Mouse (Mus musculus) left cerebral cortex, postnatal 10 days (tissue): Measurements from ENCODE around the gene Arid1b. TPM values are rescaled to one million over a fixed set of nuclear protein-coding genes. Genes with fewer than 3 reads are reported as not detected.

Experiments used
- DNase-seq, 2 experiments: peaks; one replicate each; pipeline ENCODE4 v3.0.0; 2021 to 2022; ENCODE audit warnings: low spot score in 2 of 2, mixed read lengths in 1 of 2; ENCODE audit errors: extremely low spot score in 1 of 2
- intact Hi-C: fragments of 180-260 bp; cut with DNase I; formaldehyde crosslinking; loops from one replicate; pipeline ENCODE4 v1.15.1; 2025
- total RNA-seq, 2 experiments: library from RNA; stranded (reverse); gene quantifications; 2 replicates each; pipeline ENCODE4 v1.2.3; 2021

Arid1b gene
- total RNA-seq, 2 experiments from 2014 or later: 77.4 to 83.3 TPM

- intact Hi-C loops: loop anchor here (5.0 kb wide), 1 partner anchor 70 kb away; no protein-coding TSS in a partner anchor
- no peak for DNase-seq
These were observed 333.5 kb downstream of the Arid1b start for GRCm38 (mm10) chr17:5327480-5328180.

DNA sequence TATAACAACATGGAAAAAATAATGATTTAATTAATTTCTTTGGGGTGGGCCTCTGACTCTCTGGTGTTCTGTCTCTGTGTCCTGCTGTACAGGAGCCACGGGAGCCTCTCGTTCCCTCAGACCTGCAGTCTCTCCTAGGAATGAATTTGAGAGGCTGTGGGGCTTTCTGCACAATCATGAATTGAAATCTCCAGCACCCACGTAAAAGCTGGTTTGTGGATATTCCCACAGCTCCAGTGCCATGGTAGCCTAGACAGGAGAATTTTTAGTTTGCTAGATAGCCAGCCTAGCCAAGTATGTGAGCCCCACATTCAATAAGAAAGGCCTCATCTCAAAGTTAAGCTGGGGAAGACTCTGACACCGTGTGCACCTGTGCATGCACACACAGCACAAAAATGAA lies 335.3 kb downstream of the Arid1b start:
- DNase-seq: no peak
- intact Hi-C loops: loop anchor here (5.0 kb wide), 1 partner anchor 68 kb away; no protein-coding TSS in a partner anchor

DNA sequence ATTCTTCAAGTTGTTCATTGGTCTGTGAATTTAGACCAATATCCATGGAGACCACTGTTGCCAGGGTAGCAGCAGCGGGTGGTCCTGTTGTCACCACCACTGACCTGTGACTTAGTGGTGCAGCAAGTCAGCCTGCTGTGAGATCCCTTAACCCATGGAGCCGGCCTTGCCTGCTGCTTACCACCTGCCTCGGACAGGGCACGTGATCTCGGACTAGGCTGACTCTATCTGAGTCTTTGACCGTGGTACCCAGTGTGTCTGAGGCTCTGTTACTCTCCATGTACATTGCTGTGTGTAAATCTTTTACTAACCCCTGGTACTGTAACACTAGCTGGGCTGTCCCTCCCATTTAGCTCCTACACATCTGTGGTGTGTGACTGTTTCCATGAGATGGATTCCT lies 335.9 kb downstream of the Arid1b start:
- intact Hi-C loops: no loop called here
- no peak for DNase-seq

DNA sequence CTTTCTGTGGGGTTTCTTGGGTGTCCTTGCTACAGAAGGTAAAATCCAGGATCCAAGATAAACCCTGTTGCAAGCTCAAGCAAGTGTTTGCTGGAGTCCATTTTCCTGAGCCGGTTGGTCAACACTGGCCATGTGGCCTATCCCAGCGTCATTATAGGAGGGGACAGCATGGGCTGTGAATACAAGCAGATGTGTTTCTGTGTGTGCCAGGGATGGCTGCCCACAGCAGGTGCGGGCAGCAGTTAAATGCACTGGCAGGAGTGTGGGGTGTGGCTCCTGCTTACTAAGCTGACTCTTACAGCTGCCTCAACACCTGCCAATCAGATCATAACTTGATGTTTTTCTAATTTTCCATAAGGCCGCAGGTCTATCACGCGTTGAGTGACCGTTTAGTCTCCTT lies 336.5 kb downstream of the Arid1b start:
- no peak for DNase-seq
- intact Hi-C loops: no loop called here

DNA sequence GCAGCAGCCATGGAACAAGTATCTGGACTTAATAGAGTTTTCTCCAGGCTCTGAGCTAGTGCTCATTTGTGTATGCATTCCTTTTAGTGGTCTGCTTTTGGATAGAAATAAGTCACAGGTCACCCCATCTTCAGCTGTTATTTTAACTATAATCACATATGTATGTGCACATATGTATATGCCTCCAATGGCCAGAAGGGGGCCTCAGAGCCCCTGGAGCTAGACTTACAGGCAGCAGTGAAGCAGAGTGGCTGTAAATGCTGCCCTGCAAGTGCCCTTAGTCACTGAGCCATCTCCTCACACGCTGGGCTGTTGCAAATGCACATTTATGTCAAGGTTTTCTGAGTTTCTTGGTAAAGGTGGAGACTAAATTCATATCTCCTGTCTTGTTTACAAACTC lies 337.3 kb downstream of the Arid1b start:
- no peak for DNase-seq
- intact Hi-C loops: no loop called here

- intact Hi-C loops: no loop called here
- no peak for DNase-seq
These were observed 340.4 kb downstream of the Arid1b start for GRCm38 (mm10) chr17:5334567-5334966.

GRCm38 (mm10) chr17:5344426-5344825 lies 350.3 kb downstream of the Arid1b start:
- DNase-seq: no peak
- intact Hi-C loops: no loop called here

DNA sequence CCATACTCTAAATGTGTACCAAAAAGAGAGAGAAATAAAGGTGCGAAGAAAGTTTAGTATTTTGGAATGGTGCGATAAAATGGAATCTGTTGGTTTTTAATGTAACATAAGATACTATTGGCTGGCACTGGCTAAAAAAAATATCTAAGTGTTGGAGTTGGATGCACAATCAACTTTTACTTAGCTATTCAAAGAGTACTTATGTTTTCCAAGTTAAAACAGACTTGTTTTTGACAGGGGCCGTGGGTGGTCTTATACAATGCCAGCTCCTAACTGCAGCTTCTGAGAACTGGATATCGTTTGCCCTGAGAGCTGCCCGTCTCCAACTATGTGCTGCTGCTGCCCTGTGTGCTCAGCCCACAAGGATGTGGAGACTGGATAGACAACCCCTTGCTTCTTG lies 351.7 kb downstream of the Arid1b start:
- intact Hi-C loops: no loop called here
- DNase-seq: no peak

GRCm38 (mm10) chr17:5352901-5353300 lies 358.8 kb downstream of the Arid1b start:
- intact Hi-C loops: no loop called here
- peak; percentile 54 to 64 for DNase-seq

DNA sequence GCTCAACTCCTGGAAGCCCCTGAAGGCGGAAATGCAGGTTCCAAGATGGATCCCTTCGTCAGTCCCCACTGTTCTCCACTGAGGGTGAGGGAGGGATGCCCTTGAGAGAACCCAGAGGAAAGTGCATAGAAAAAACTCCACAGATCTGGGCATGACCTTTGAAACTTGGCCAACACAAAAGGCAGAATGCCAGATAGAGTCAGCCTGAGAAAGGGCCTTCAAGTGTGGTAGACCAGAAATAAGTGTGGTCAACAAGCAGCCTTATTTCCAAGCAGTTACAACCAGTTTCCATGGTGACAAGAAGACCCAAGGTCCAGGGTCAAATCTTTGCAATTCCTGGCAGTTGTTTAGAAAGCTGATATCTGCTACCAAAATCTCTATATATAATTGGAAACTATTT lies 366.6 kb downstream of the Arid1b start:
- DNase-seq: no peak
- intact Hi-C loops: no loop called here

GRCm38 (mm10) chr17:5365992-5366398 lies 371.9 kb downstream of the Arid1b start:
- intact Hi-C loops: no loop called here
- no peak for DNase-seq

GRCm38 (mm10) chr17:5371032-5371431 lies 376.9 kb downstream of the Arid1b start:
- no peak for DNase-seq
- intact Hi-C loops: no loop called here

DNA sequence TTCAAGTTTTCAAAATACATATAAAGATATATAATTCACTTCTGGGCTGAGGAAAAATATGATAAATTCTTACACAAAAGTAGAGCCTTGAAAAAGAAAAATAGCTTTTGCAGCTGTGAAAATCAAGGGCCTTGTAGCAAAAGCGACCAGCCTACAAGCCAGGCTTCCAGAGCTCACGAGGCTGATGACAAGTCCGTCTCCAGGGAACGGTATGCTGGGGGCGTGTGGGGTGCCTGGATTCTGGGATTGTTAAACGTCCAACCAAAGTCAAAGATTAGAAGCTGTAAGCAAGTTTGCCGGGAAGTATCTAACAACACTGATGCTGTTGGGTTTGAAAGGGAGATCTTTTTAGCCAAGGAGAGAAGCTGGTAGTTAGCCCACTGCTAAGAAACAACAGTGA lies 377.4 kb downstream of the Arid1b start:
- intact Hi-C loops: no loop called here
- DNase-seq: no peak

- intact Hi-C loops: no loop called here
- no peak for DNase-seq
These were observed 378.8 kb downstream of the Arid1b start for GRCm38 (mm10) chr17:5372951-5373350.

DNA sequence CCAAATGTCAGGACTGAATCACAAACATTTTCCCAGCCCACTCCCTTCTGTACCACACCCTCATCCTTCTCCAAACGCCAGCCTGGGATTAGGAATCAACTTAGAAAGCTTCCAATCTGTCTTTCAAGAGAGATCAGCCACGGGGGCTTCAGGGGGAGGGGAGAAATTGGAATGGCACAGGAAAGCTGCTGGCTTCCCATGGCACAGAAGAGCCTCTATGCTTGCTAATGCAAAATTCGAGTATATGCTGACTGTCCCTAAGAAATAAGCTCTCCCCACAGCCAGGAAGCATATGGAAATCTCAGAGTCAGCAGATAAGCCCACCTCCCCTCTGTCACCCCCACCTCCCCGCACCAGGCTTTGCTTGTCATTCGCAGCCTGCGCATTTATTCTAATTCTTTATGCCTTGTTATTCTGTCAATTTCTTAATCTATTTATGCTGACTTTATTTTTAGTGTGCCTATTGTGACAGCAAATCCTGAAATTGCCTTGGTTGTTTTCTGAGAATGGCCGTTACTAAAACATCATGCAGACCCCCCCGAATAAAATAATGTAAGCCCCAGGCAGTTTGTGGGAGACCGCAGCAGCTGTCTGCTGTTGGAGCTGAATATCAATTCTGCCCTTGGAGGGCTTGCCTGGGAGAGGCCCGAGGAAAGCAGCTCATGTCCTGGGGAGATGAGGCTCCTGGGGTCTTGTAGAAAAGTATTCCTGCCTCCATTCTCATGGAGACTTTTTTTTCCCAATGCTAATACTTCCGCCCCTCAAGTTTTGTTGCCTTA lies 383.2 kb downstream of the Arid1b start:
- no peak for DNase-seq
- intact Hi-C loops: no loop called here

GRCm38 (mm10) chr17:5377930-5378310 lies 383.8 kb downstream of the Arid1b start:
- peak in 1 of 2 experiments; percentile 59 for DNase-seq

DNA sequence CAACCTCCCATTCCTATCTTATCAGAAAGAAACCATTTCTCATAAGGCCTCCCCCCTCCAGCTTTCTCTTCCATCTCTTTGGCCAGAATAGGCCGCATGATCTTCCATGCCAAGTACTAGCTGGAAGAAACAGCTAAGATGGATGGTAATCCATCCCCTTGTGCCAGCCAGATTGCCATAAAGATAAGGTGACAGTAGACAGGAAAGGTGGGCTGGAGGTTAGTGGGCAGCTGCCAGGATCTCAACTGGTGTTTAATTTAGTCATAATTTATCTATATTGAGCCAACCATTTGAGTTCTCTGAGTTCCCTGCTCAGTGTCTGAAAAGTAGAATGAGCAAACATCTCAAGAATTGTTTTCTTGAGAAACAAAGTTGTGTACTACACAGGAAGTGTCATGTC lies 391.6 kb downstream of the Arid1b start:
- intact Hi-C loops: no loop called here
- DNase-seq: no peak

More at GRCm38 (mm10) chr17:5377930-5378310, 383.8 kb downstream of the Arid1b start:
- intact Hi-C loops: no loop called here

DNA sequence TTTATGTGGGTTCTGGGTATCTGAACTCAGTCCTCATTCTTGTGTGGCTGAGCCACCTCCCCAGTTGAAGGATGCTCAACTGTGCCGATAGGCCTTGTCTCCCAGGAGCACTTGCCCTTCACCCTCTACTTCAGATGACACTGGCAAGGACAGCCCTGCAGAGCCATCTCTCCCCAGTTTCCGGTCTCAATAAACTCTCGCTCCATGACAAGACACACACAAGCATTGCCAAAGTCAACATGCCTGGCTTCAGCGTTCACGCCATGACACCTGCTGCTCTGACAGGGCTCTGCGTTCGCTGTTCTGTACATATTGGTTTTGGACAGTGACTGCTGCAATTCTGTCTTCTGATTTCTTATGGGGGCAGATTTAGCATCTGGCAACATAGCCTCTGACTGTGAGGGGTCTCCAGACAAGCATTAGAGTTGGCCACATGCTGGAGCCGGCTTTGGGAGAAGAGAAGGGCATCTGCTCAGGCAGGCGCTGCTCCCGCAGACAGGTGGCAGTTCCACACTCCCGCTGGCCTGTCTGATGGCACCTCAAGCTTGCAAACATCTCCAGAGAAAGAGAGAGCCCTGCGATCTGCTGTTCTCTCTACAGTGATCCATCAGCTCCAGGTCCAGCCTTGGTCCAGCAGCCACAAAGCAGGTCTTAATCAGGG lies 392.9 kb downstream of the Arid1b start:
- DNase-seq: no peak
- intact Hi-C loops: no loop called here

GRCm38 (mm10) chr17:5388351-5388750 lies 394.2 kb downstream of the Arid1b start:
- no peak for DNase-seq
- intact Hi-C loops: no loop called here

DNA sequence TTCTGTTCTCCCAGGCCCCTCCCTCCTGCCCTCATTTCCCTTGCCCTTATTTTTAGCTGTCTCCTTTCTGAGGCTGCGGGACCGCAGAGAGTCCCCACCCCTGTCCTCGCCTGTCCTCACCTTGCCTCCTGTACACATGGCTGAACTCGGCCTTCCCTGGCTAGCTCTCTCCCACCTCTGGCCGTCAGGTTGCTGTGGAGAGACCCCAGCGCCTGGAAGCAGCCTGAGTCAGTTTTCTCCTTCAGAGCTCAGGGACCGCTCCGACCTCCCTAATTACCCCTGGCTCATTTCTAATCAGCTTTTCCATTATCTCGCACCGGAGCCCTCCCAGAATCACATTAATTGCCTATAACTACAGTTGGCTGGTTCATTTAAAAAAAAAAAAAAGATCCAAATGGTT lies 396.6 kb downstream of the Arid1b start:
- intact Hi-C loops: loop anchor here (10.0 kb wide), 2 partner anchors 136 to 186 kb away; no protein-coding TSS in a partner anchor
- no peak for DNase-seq
